Mouse (Mus musculus): ENCODE measurements around the gene Cyren. TPM values are rescaled to one million over a fixed set of nuclear protein-coding genes. Genes with fewer than 3 reads are reported as not detected.

Gene Cyren
- polyA plus RNA-seq, 1 experiment from 2014 or later, result 15.2 TPM

DNA sequence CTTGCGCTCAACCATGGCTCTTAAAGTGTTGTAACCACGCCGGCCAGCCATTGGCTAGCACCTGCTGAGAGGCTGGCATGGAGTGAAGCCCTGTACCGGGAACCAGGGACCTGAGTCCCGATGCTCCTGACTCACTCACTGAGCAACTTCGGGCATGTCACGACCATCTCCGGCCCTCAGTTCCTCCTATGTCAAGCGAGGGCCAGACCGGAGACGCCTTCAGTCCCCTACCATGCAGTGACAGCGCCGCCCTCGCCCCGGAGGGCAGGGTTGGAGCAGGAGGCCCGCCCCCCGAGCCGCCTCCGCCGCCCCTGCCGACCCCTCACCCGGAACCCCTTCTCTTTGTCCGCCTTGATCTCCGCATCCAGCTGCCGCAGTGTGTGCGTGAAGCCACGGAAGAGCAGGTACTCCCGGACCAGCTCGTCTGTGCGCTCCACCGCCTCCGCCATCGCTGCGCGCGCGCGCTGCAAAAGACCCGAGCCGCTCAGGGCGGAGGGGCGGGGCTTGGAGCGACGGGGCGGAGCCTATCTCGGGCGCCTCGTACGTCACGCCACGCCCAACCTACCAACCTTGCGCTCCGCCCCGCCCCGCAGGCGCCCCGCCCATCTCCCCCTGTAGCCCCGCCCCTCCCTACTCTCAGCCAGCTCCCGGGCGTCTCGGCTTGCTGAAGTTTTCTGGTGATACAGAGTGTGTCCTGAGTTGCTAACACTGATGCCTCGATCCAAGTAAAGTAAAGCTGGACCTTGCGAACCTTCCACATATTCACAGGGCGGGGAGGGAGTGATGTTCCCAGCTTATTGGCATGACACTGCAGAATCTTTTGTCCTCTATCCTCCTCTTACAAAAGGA, 32.7 kb upstream of the Cyren start, which contains the start of gene Wdr91:
Wdr91 (minus strand) TSS at position 506 of the 849 bp plus-strand sequence.
- WGBS, result under 1% methylated on average over 61 of the region's 64 CpGs
- Histone ChIP-seq H3K4me2 (replicated peaks; ENCODE audit: low read depth, low read length) (peak within 1 kb of the TSS; percentile 58), H3K9ac (replicated peaks; ENCODE audit: low read length) (peak within 1 kb of the TSS; percentile 74), H3K9me3 (ENCODE audit: low read length) (no peaks in the 10 kb centered on the region), H3K4me3 (ENCODE audit: low read length) (peak within 1 kb of the TSS; percentile 60), H3K4me1 (ENCODE audit: insufficient read depth, low read length) (peaks cover 10% of the 10 kb centered on the region), H3K27me3 (ENCODE audit: insufficient read depth, low read length) (no peaks in the 10 kb centered on the region), H3K27ac (ENCODE audit: low read length) (peak within 1 kb of the TSS; percentile 75), H3K36me3 (ENCODE audit: insufficient read depth, low read length) (peaks cover 7% of the 10 kb centered on the region)
- peak; percentile 93 for ATAC-seq (ENCODE audit: low FRiP score, low TSS enrichment)

DNA sequence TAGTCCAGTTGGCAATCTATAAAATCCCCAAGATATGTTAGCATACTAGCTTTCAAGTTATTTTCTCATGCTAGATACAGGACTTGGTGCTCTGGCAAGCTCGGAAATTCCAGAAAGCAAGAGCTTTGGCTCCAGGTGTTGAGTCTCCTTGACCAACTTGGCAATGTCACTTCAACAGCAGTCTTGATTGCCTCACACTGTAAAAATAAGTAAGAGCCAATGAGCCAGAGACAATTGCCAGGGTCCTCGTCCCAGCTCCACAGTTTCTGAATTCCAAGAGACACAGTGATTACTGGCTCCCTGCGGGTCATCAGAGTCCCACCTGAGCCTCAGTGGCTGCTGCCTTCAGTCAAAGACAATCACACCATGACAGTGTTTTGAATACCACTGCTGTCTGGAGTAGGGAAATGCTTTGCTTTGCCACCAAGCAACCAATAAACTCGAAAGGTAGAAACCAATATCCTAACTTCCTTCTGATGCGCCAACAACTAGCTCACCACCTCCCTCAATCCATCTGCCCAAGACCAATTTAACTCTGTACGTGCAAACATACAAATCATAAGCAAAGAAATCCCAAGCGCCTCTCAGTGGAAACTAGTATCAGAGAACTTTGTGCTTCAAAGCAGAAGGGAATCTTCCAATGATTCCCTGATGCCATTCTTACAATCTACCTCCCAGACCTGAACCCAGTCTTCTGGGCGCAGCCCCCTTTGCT, 31.9 kb upstream of the Cyren start:
- peak overlapping the region; percentile 74 for H3K9ac ChIP-seq (replicated peaks; ENCODE audit: low read length)
- ATAC-seq (ENCODE audit: low FRiP score, low TSS enrichment), result no peak; the same call in 1 of the 2 replicates
- peaks cover 10% of the 10 kb centered on the region for H3K4me1 ChIP-seq (ENCODE audit: insufficient read depth, low read length)
- H3K27ac ChIP-seq (ENCODE audit: low read length), result no peak overlapping the region
- peaks cover 11% of the 10 kb centered on the region for H3K36me3 ChIP-seq (ENCODE audit: insufficient read depth, low read length)
- 41% methylated on average over 8 of the region's 8 CpGs for WGBS
- H3K27me3 ChIP-seq (ENCODE audit: insufficient read depth, low read length), result no peaks in the 10 kb centered on the region
- H3K4me2 ChIP-seq (replicated peaks; ENCODE audit: low read depth, low read length), result peak overlapping the region; percentile 58
- peak overlapping the region; percentile 60 for H3K4me3 ChIP-seq (ENCODE audit: low read length)
- H3K9me3 ChIP-seq (ENCODE audit: low read length), result no peaks in the 10 kb centered on the region

DNA sequence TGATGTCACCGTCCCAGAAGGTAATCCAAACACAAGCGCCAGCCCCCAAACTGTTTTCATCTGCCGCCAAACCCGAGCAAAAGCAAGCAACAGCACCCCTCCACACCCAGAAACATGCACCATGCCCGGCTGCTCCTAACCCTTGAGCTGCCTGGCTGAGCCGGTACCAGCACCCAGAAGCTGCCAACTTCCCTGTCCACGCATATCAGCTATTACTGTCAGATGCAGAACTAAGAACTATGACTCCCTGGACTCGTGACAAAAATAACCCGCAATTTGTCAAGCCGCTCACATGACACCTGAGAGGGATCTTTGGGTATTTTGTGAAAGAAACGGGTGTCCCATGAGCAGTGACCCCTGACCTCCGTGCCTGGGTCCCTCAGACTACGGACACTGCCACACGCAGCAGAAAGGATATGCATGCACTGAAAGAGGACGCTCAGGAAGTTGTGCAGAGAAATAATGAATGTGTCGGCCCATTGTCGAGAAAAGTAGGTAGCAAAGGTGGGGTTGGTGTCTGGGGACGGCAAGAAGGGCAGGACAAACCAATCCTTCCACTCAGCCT, 29.9 kb upstream of the Cyren start:
- WGBS, result 83% methylated on average over 18 of the region's 18 CpGs
- peaks cover 17% of the 10 kb centered on the region for H3K36me3 ChIP-seq (ENCODE audit: insufficient read depth, low read length)
- no peaks in the 10 kb centered on the region for H3K27me3 ChIP-seq (ENCODE audit: insufficient read depth, low read length)
- no peak overlapping the region for H3K4me2 ChIP-seq (replicated peaks; ENCODE audit: low read depth, low read length)
- no peaks in the 10 kb centered on the region for H3K9me3 ChIP-seq (ENCODE audit: low read length)
- H3K27ac ChIP-seq (ENCODE audit: low read length), result no peak overlapping the region
- ATAC-seq (ENCODE audit: low FRiP score, low TSS enrichment), result no peak
- H3K4me3 ChIP-seq (ENCODE audit: low read length), result no peak overlapping the region
- no peak overlapping the region for H3K9ac ChIP-seq (replicated peaks; ENCODE audit: low read length)
- peaks cover 11% of the 10 kb centered on the region for H3K4me1 ChIP-seq (ENCODE audit: insufficient read depth, low read length)

DNA sequence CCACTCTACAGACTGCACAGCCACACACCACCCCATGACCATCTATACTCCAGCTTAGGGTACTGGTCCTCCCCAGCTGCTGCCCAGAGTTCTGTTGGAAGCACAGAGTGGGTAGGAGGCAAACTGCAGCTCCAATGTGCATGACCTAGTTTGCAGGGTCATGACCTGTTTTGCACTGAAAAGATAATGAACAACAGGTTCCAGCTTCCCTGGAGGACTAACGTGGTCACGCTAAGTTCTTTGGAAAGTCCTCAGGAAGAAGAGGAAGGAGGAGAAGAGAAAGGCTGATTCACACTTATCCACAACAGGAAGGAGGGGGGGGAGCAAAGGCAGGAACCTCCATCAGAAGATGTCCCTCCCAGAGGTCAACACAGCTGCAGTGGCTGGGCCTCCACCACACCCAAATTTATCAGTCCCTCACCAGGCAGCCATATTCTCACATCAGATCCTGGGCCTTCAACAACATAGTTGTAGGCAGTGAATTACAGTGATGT, 29.3 kb upstream of the Cyren start:
- Histone ChIP-seq H3K4me1 (ENCODE audit: insufficient read depth, low read length) (peaks cover 13% of the 10 kb centered on the region), H3K36me3 (ENCODE audit: insufficient read depth, low read length) (peaks cover 19% of the 10 kb centered on the region), H3K9me3 (ENCODE audit: low read length) (no peaks in the 10 kb centered on the region), H3K27me3 (ENCODE audit: insufficient read depth, low read length) (no peaks in the 10 kb centered on the region), H3K4me3 (ENCODE audit: low read length) (no peak overlapping the region), H3K9ac (replicated peaks; ENCODE audit: low read length) (no peak overlapping the region), H3K27ac (ENCODE audit: low read length) (no peak overlapping the region), H3K4me2 (replicated peaks; ENCODE audit: low read depth, low read length) (no peak overlapping the region)
- 76% methylated on average over 2 of the region's 2 CpGs for WGBS
- ATAC-seq (ENCODE audit: low FRiP score, low TSS enrichment), result no peak

DNA sequence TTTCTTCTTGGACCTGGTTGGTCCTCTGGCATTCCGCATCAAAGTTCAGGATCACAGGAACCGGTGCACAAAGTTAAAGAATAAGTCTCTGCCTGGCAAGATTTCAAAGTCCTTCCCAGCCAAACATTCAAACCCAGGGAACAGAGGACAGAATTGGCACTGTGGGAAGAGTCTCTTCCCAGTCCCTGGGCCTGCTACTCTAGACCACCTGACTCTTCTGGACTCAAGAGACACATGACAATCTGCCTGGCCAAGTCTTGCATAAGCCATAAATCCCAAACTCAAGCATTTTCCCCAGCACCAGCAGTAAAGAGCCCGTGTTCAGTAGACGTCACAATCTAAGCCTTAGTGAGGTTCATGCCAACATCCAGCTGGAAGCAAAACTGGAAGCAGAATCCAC, 28.8 kb upstream of the Cyren start:
- Histone ChIP-seq H3K4me2 (replicated peaks; ENCODE audit: low read depth, low read length) (no peak overlapping the region), H3K9ac (replicated peaks; ENCODE audit: low read length) (no peak overlapping the region), H3K4me3 (ENCODE audit: low read length) (no peak overlapping the region), H3K4me1 (ENCODE audit: insufficient read depth, low read length) (peaks cover 13% of the 10 kb centered on the region), H3K27ac (ENCODE audit: low read length) (no peak overlapping the region), H3K9me3 (ENCODE audit: low read length) (no peaks in the 10 kb centered on the region), H3K27me3 (ENCODE audit: insufficient read depth, low read length) (no peaks in the 10 kb centered on the region), H3K36me3 (ENCODE audit: insufficient read depth, low read length) (peaks cover 20% of the 10 kb centered on the region)
- ATAC-seq (ENCODE audit: low FRiP score, low TSS enrichment), result no peak
- WGBS, result 85% methylated on average over 4 of the region's 4 CpGs

DNA sequence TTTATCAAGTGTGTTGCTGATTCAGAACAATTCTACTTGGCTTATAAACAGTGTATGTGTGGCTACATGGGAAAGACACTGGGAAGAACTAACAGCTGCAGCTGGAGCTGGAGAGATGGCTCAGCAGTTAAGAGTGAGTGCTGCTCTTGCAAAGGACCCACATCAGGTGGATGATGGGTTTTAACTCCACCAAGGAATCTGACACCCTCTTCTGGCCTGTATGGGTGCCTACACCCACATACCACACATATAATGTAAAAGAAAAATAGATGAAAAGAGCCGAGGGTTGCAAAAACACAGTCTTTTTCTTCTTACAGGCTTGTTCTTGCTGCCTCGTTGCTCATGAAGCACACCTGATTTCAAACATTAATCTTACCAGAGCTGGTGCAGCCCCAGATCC, 28.3 kb upstream of the Cyren start:
- ATAC-seq (ENCODE audit: low FRiP score, low TSS enrichment), result no peak
- H3K4me1 ChIP-seq (ENCODE audit: insufficient read depth, low read length), result peaks cover 13% of the 10 kb centered on the region
- H3K27me3 ChIP-seq (ENCODE audit: insufficient read depth, low read length), result no peaks in the 10 kb centered on the region
- H3K27ac ChIP-seq (ENCODE audit: low read length), result no peak overlapping the region
- 70% methylated on average over 2 of the region's 2 CpGs for WGBS
- no peak overlapping the region for H3K4me2 ChIP-seq (replicated peaks; ENCODE audit: low read depth, low read length)
- no peaks in the 10 kb centered on the region for H3K9me3 ChIP-seq (ENCODE audit: low read length)
- no peak overlapping the region for H3K4me3 ChIP-seq (ENCODE audit: low read length)
- no peak overlapping the region for H3K9ac ChIP-seq (replicated peaks; ENCODE audit: low read length)
- peaks cover 20% of the 10 kb centered on the region for H3K36me3 ChIP-seq (ENCODE audit: insufficient read depth, low read length)

DNA sequence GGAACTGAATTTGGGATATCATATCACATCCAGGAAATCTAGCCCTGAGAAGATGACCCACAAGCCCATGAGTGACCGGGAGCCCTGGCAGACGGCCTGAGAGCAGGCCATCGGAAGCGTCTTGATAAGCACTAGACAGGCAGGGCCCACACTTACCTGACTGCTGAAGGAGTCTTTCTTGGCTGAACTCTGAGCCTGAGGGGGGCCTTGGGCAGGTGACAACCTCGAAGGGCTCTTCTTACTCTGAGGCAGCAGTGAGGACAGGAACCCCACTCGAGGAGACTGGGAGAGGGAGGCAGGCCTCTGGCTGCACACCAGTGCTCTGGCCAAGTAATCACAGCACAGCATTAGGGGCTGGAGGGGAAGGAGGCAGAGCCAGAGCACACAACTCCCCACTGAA, 26.5 kb upstream of the Cyren start:
- WGBS, result 62% methylated on average over 6 of the region's 6 CpGs

DNA sequence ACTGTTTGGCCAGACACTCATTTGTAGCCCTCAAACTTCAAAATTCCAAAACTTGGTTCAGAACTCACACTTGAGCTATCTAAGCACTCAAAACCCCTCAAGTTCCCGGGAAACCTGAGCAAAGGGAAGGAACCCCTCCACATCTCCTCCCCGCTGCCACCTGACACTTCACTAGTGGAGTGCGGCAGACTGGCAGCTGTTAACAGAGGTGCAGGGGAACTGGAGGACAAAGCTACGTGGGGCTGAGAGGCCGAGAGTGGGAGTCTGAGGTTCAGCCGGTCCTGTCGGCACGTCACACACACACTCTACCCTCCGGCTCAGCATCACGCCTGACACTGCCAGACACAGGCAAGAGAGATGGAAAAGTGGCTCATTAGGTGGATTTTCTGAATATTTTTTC, 26.0 kb upstream of the Cyren start:
- Histone ChIP-seq H3K36me3 (ENCODE audit: insufficient read depth, low read length) (peaks cover 23% of the 10 kb centered on the region), H3K9me3 (ENCODE audit: low read length) (no peaks in the 10 kb centered on the region), H3K27me3 (ENCODE audit: insufficient read depth, low read length) (no peaks in the 10 kb centered on the region), H3K4me1 (ENCODE audit: insufficient read depth, low read length) (0 out of 2 replicates have a peak, but pooled peaks cover 3% of the 10 kb centered on the region), H3K4me3 (ENCODE audit: low read length) (no peak overlapping the region), H3K4me2 (replicated peaks; ENCODE audit: low read depth, low read length) (no peak overlapping the region), H3K27ac (ENCODE audit: low read length) (no peak overlapping the region), H3K9ac (replicated peaks; ENCODE audit: low read length) (no peak overlapping the region)
- no peak for ATAC-seq (ENCODE audit: low FRiP score, low TSS enrichment)
- 38% methylated on average over 10 of the region's 10 CpGs for WGBS

More for the DNA sequence above, 26.5 kb upstream of the Cyren start:
- no peak overlapping the region for H3K4me2 ChIP-seq (replicated peaks; ENCODE audit: low read depth, low read length)
- H3K4me1 ChIP-seq (ENCODE audit: insufficient read depth, low read length), result peaks cover 5% of the 10 kb centered on the region; the same call in 1 of the 2 replicates
- H3K9me3 ChIP-seq (ENCODE audit: low read length), result no peaks in the 10 kb centered on the region
- H3K4me3 ChIP-seq (ENCODE audit: low read length), result no peak overlapping the region
- no peak overlapping the region for H3K27ac ChIP-seq (ENCODE audit: low read length)
- ATAC-seq (ENCODE audit: low FRiP score, low TSS enrichment), result no peak
- no peaks in the 10 kb centered on the region for H3K27me3 ChIP-seq (ENCODE audit: insufficient read depth, low read length)
- no peak overlapping the region for H3K9ac ChIP-seq (replicated peaks; ENCODE audit: low read length)
- H3K36me3 ChIP-seq (ENCODE audit: insufficient read depth, low read length), result peaks cover 20% of the 10 kb centered on the region

DNA sequence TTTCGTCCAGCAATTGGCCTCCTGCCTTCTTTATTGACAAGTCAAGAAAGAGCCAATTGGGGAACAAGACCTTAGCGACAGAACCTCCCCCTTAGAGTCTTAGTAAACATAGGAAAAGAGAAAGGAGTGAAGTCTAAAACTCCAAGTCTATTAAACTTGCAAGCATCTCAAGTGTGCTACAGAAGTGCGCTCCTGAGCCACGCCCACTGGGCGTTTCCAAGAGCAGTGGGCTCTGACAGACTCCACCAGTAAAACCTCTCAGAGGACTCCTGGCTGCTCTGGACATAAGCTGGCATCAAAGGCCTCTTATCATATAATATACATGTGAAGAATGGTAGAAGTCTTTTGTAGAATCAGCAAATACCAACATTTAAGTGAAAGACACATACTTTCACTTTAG, 25.6 kb upstream of the Cyren start:
- peaks cover 23% of the 10 kb centered on the region for H3K36me3 ChIP-seq (ENCODE audit: insufficient read depth, low read length)
- no peak overlapping the region for H3K4me2 ChIP-seq (replicated peaks; ENCODE audit: low read depth, low read length)
- ATAC-seq (ENCODE audit: low FRiP score, low TSS enrichment), result no peak
- no peaks in the 10 kb centered on the region for H3K27me3 ChIP-seq (ENCODE audit: insufficient read depth, low read length)
- WGBS, result 74% methylated on average over 5 of the region's 5 CpGs
- no peaks in the 10 kb centered on the region for H3K9me3 ChIP-seq (ENCODE audit: low read length)
- H3K9ac ChIP-seq (replicated peaks; ENCODE audit: low read length), result no peak overlapping the region
- 0 out of 2 replicates have a peak, but pooled peaks cover 3% of the 10 kb centered on the region for H3K4me1 ChIP-seq (ENCODE audit: insufficient read depth, low read length)
- no peak overlapping the region for H3K4me3 ChIP-seq (ENCODE audit: low read length)
- H3K27ac ChIP-seq (ENCODE audit: low read length), result no peak overlapping the region

Data from kidney, embryonic 16.5 days (tissue).